Mouse (Mus musculus): ENCODE results near the gene Fhl2. TPM values are rescaled to one million over a fixed set of nuclear protein-coding genes. Genes with fewer than 3 reads are reported as not detected.
A peak's percentile ranks its signal among the peaks of the same experiment; 100 is the strongest.
"Not testable (repeated sequence)": the region's sequence is repeated elsewhere in the genome, so short reads cannot be mapped to it uniquely, and the experiment has no call there.

The Fhl2 gene
- total RNA-seq, 2 experiments from 2014 or later: 1,612 to 1,845 TPM

DNA sequence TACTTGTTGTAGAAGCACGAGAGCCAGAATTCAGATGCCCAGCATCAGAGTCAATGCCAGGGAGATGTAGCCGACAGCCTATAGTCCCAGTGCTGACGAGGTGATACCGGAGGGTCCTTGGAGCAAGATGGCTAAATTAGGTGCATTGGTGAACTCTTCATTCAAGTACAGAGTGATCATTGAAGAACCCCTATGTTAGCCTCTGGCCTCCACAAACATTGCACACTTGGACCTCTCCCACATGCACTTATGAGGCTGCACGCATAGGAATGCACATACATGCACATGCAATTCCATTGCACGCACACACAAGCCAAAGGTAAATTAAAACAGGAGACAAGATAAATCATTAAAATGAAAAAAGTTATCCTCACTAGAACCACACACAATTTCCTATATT lies 3.4 kb downstream of the Fhl2 start:
- DNase-seq: no peak

DNA sequence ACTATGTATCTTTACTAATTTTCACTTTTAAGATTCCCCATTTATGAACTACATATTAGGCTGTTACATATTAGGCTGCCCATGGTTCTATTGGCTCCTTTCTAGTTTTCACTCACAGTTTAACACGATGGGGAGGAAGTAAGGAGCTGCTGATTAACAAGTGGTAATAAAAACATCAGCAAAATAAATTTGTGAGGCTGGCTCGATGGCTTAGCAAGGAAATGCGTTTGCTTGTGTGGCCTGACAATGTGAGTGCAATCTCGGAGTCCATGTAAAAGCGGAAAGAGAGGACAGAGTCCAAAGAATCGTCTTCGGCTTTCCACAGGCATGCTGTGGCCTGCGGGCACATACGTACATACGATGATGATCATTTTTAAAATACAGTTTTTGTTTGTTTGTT lies 4.3 kb downstream of the Fhl2 start:
- DNase-seq: no peak

DNA sequence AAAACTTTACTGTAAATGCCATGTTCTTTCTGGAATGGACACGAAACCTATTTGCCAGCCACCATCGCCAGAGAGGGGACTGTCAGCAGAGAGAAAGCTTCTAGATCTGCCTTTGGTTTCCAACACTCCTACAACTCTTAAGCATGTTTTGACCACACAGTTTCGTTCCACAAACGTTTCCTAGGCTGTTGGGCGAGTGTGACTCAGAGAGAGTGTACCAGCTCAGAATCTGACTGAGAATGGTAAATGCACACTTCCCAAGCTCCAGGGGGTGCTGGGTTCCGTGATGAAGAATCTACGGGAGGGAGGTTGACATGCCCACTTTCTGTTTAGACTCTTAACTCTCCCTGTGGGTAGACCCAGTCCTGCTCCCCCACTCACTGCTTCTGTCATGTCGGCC lies 5.7 kb downstream of the Fhl2 start:
- no peak for DNase-seq

DNA sequence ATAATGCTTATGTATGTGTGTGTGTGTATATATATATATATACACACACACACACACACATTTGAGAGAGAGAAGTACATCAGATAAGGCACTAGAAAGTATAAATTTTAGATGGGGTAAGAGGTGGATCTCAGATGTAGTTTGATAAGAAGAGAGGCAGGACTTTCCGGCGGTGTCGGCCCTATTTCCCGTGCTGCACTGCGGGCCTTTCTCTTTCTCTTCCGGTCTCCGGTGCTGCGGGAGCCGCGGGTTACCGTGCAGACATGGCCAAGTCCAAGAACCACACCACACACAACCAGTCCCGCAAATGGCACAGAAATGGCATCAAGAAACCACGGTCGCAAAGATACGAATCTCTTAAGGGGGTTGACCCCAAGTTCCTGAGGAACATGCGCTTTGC lies 7.9 kb downstream of the Fhl2 start:
- DNase-seq: not testable (repeated sequence)

DNA sequence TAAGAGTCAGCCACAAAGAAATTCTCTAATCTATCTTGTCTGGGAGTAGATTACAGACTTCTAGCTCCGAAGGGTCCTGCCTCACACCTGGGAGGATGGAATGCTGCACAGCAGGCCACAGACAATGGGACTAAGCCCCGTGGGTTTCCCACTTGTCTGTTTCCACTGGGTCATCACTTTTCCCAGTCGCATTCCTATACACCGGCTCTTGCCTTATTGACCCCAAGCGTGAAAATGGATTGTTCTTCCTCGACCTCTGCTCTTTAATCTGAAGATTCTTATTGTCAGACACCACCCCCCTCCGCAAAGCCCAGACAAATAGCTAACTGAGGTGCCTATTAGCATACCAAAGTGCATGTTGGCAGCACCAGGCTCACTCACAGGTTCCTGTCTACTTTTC lies 10.4 kb downstream of the Fhl2 start:
- no peak for DNase-seq

DNA sequence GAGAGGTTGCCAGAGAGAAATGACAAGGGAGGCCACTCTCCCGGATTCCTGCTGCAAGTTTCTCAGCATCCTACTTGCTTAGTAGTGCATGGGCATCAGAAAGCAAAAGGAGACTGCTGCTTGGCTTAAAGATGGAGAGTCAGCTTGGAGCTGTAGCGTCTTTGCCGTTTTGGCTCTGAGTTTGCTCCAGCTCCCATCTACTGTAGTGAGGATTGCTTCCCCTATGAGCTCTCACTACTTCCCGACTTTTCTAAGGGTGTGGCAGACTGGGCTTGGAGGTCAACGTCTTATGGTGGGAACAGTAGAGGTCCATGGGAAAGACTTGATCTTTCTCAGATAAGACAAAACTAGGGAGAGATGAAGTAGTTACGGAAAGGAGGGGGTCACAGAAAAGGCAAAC lies 15.9 kb downstream of the Fhl2 start:
- DNase-seq: no peak

DNA sequence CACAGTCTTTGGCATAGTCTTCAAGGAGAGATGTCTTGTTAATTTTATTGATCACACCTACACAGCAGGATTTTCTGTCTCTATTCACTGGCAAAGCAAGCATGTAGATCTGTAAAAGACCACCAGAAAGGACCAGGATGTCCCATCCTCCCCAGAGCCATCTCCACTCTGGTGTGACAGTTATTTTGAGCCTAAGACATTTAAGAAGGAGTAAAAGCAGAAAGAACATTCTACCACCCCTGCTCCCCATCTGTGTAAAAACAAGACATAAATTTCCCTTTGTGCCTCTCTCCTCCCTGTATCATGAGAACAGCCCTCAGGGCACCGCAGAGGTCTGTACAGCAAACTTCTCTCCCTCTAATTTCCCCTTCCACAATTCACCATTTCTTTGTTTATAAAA lies 18.0 kb downstream of the Fhl2 start:
- DNase-seq: no peak

DNA sequence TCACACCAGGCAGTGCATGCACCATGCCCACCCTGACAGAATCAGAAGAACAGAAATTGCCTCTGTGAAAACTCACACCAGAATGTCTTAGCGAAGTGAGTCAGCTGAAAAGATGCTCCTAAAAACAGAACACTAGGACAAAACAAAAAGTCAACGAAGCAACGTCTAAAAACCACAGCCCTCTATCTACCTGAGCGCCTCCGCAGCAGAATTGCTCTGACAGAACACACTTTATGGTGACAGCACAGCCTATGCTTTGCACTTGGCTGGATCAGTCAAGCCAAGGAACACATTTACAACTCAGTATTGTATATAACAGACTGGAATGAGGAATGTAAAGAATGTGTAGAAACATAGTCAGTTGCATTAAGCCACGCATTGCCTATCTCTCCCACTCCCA lies 18.4 kb downstream of the Fhl2 start:
- no peak for DNase-seq

DNA sequence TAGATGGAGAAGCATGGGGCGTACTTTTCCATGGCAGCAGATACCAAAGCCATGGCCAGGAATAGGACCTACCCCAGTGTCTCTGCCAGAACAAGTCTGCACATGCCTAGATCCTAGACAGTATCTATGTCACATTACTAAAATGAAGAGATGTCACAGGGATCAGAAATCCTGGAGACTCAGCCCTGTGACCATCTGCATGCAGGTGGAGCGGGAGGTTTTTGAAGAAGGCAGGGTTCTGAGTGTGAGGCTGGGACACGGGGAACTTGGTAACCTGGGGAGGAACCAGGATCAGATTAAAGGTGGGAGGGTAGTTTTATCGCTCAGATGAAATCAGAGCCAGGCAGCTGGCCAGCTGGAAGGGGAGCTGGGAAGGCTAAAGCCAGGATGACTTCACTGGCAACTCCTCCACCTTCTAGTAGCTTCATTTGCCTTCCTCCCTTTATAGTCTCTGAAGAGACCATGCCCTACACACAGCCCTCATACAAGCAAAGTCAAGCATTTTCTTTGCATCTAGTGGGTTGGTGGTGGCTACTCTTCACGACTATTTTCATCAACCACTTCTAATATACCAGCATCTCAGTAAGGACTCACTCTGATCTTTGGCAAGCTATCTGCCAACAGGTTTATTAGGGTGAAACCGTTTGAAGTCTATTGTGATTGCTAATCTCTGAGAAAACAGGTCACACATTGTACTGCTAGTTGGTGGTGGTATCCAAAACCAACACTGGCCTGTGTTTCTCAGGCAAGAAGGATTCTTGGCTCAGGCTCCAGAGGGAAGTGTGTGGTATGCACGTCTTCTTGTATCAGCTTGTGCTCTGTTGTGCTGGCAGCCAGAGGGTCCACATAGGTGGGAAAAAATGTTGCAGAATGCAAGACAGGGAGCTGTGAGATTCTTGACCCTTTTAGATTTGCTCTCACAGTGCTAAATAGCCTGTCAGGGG lies 23.2 kb downstream of the Fhl2 start:
- no peak for DNase-seq

DNA sequence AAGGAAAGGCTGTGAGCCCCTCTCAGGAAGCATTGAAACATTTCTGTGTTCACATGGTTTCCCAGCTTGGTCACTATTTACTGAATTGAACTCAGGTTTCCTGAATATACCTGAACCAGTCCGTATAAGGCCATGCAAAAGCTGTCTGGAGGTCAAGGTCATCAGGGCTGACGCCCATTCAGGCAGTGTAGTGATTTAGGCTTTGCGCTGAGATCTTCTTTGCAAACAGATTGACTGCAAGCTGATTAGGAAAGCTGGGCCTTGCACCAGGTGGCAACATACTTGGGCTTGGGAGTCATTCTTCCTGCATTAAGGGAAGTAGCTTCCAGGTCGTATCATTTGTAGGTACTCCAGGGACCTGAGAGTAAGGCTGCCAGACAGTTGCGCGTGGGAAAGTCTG lies 25.0 kb downstream of the Fhl2 start:
- no peak for DNase-seq

DNA sequence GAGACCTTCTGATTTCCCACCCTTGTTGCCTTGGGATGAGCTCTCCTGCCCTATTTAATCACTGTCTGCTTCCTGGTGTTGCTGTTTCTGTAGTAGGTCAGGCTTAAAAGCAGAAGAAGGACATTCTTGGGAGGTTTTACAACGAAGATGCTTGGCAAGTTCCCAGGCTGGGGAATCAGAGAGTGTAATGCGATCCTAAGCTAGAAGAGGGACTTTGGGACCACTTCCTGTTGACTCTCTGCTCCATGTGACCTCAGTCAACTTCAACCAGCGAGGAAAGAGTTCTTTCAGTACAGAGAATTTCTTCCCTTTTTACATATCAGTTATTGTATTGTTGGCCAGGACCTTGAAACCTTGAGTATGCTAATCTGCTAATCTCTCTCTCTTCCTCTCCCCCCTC lies 25.7 kb downstream of the Fhl2 start:
- DNase-seq: no peak

DNA sequence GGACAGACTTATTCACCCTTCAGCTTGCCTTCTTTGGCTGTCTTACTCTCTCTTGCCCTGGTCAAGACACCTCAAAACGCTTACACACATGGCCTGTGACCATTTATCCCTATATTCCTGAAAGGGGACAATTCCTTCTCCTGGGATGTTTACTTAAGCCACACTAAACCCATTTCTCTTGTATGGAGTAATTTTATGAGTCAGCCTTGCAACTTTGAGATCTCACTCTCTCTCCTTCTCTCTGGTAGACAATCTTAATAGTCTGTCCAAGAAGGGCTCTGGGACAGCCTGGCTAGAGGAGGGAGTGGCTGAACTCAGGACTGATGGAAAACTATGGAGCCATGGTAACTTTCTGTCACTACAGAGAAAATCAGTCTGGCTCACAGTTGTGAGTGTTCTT lies 27.1 kb downstream of the Fhl2 start:
- DNase-seq: no peak

DNA sequence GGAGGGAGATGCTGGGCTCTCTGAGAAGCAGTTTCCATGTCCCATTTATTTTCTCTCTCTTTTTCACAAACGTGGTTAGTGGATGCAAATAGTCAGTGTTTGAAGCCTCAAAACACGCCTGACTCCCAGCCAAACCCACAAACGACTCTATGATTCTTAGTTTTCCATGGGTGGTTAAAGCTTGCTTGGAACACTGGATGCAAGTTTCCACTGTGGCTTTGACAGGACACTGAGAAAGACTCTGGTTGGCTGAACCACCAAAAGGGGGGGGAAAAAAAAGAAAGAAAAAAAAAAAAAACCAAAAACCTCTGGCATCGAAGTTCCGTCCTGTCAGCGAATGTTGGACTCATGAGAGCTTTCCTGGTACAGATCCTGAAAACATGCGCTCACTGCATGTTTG lies 27.6 kb downstream of the Fhl2 start:
- no peak for DNase-seq

DNA sequence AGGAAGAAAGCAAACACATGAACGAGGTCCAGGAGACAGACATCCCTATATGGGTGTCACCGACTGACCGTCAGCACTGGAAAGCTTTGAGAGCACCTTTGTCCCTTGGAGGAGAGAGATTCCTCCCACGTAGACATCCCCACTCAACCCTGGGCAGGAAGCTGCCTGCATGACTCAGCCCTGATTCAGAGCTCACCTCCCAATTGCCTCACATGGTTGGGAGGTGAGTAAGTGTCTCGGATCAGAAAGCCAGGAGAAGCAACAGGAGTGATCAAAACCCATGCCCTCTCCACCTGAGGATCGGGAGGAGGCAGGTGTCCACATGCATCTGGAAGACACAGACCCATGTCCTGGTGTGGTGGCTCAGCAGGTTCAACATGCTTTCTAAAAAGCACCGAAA lies 28.2 kb downstream of the Fhl2 start:
- DNase-seq: no peak

DNA sequence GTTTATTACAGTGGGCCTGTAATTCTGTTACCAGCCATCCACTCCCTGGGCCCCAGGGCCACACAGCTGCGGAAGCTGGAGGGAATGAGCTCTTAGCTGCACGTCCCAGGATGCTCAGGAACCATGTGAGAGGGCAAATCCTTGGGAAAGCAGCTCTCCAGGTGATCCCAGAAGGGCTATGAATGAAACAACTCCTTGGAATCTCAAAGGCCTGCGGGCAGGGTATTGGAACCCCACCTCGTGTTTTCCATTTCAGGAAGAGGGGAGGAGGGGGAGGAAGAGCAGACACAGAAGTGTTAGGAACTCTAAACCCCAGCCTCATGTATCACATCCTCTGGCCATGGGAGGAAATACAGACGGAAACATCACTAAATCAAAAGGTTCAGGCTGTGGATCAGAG lies 28.8 kb downstream of the Fhl2 start:
- DNase-seq: no peak

DNA sequence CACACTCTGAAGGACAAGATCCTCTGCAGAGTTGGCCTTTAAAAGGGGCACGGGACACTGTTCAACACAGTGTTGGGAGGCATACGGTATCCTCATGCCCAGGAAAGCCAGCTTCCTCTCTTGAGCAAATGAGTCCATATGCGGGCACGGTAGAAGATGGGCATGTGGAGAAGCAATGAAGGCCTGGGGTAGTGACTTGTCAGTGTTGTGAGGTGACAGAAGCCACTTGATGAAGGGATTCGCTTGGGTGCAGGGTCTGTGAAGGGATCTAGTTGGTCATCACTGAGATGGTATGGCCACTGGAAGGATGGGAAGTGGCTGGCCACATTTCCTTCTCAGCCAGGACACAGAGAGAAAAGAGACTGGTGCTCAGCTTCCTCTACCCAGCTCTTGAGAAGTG lies 32.2 kb downstream of the Fhl2 start:
- no peak for DNase-seq

DNA sequence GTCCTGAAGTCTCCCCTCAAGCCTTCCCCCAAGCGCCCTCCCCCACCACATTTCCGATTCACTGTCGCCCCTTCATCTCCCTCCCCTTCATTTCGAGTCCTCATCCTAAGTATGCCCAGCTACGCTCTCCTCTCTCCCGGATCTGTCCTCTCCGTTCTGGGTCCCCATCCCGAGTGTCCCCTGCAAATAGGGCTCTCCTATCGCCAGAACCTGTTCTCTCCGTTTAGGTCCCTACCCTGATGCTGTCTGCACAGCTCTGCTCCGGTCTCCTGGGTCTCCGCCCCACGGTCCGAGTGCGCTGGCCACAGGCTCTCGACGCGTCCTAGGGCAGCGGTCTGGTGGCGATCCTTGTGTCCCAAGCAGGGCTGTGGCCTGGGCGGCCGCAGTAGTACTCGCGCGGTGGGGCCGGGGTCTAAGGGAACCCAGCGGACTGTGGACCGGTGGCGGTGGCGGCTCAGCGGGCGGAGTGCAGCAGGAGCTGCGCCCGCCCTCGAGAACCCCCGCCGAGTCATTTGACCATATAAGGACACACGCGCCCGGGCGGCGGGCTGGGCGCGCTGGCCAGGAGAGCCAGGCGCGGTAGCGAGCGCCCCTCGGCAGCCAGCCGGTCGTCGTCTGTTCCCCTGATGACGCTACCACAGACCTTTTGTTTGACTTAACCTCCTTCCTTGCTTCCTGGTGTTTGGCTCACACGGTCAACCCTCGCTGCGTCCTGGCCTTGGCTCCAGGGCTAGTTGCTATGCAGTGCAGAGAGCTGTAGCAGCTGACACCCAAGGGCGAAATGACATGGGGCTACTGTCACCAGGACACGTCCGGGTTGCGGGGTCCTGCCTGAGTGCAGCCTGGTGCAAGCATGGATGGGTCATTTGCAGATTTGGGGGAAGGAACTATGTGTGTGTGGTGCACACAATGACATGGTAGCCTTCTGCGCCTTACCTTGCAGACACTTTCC lies 33.0 kb downstream of the Fhl2 start:
- DNase-seq: peak; percentile 72 to 74

DNA sequence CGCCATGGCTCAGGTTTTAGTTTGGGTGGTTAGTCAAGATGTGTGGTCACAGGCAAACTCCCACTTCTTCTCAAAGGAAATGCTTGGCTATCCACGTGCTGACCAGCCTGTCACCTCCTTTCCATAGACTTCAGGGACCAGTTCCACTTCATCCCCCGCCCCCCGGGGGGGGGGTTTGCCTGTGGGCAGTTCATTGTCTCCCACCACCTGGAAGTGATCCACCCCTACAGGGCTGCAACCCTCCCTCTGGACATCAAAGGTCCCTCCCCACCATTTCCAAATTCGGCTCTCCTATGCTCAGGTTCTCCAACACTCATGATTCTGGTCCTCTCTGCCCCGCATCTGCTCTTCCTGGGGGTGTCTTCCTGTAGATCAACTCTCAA lies 33.7 kb downstream of the Fhl2 start:
- no peak for DNase-seq

DNA sequence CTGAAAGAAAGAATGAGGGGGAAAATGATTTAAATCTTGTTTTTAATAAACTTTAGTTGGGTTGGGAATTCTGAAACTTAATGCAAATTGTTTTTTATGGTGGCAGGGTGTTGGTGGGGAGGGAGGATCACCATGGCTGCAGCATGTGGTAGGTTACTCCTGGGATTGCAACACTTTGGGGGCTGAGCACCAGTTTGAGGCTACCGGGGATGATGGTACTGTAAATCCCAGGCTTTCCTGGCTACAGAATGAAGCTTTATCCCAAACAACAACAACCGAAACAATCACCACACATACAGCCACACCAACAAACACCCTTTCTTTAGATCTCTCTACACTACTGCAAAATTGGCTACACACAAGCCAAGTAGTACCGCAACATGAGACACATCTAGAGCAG lies 34.4 kb downstream of the Fhl2 start:
- no peak for DNase-seq

DNA sequence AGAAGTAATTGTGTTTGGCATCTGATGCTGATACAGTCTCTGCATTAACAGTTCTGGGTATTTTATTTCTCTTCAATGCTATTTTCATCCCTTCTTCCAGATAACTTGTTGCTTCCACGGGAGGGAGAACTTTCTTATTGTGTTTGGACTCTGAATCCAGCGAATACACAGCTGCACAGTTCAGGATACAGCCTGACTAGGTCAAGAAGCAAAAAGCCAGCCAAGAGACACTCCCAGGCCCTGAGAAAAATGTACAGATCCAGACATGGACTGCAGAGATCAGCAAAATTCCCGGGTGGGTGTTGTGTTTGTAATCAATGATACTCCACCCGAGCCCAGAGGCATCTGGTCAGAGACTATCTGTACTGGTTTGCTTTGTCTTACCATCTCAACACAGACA lies 37.4 kb downstream of the Fhl2 start:
- DNase-seq: no peak

DNA sequence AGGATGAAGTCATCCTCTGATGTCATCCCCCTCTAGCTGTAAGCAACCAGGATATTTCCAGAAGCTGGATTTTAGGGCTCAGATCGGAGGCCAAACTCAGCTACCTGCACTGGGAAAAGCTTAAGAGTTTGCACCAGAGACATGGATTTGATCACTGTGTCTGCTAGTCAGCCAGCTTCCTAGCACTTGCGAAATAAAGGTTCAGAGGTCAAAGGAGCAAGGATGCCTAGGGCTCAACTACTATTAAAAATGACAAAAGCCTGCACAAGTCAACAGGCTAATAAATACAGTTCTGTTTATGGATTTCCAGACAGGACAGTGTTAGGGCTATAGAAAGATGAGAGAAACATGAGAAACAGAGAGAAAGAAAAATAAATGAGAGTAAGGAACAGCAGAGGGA lies 38.9 kb downstream of the Fhl2 start:
- no peak for DNase-seq

DNA sequence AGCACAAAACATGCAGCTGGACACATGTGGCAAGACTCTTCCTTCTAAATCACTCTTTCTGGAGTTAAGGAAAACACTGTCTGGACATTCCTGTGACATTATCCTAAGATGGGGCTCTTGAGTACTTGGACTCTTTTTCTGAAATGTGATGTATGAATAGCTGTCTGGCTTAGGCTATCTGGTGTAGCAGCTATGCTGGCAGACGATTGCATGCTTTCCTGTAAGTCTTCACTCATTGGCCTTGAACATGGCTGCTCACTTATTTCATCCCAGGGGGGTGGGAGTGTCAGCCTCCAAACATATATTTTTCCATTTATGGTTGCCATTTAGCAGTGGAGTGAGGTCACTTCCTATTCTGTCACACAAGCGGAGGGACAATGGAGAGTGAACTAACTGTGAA lies 42.3 kb downstream of the Fhl2 start:
- no peak for DNase-seq

DNA sequence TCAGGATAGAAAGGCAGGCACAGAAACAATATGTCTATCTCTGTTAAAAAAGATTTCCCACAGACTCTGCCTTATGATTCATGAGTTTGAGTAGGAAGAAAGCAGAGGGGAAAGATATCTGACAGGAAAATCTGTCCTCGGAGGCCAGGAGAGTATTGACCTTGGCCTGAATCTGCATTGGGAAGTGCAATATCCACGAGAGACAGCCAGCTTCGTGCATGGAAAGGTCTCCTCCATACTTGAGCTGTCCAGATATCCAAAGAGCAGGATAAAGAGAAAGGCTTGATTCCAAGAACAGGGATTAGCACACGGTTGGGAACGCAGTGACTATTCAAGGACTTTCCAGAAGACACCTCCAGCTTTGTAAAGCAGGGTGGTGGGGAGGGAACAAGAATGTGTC lies 43.2 kb downstream of the Fhl2 start:
- DNase-seq: peak in 1 of 2 experiments; percentile 47

Measured in heart, adult 18-20 months (tissue).